Mouse (Mus musculus) brown adipose tissue, adult 24 weeks (tissue): ENCODE data around the gene Ikzf1. TPM values are rescaled to one million over a fixed set of nuclear protein-coding genes. Genes with fewer than 3 reads are reported as not detected.

Source experiments
- H3K27ac ChIP-seq: fragments of 200-500 bp; replicated peaks from 2 replicates; pipeline ENCODE4 v1.5.1; 2012; ENCODE audit warnings: low read depth, mild to moderate bottlenecking, low read length
- H3K4me1 ChIP-seq: fragments of 200-500 bp; 2 replicates; pipeline ENCODE4 v1.6.1; 2012; ENCODE audit warnings: low read length, mixed read lengths; ENCODE audit not compliant: control insufficient read depth, insufficient read depth, insufficient read length
- H3K4me3 ChIP-seq: fragments of 200-500 bp; 2 replicates; pipeline ENCODE4 v1.5.1; 2012; ENCODE audit warnings: low read depth, mild to moderate bottlenecking, low read length, moderate library complexity; ENCODE audit not compliant: insufficient read depth
- polyA plus RNA-seq: library from polyadenylated mRNA; stranded (reverse); fragments of >200 nt; gene quantifications from 2 replicates; pipeline ENCODE4 v1.2.4, GENCODE M21; 2012; ENCODE audit not compliant: missing spikeins, insufficient read depth, insufficient read length

Gene Ikzf1
- 1.3 and 1.4 TPM in 2 replicates for polyA plus RNA-seq

DNA sequence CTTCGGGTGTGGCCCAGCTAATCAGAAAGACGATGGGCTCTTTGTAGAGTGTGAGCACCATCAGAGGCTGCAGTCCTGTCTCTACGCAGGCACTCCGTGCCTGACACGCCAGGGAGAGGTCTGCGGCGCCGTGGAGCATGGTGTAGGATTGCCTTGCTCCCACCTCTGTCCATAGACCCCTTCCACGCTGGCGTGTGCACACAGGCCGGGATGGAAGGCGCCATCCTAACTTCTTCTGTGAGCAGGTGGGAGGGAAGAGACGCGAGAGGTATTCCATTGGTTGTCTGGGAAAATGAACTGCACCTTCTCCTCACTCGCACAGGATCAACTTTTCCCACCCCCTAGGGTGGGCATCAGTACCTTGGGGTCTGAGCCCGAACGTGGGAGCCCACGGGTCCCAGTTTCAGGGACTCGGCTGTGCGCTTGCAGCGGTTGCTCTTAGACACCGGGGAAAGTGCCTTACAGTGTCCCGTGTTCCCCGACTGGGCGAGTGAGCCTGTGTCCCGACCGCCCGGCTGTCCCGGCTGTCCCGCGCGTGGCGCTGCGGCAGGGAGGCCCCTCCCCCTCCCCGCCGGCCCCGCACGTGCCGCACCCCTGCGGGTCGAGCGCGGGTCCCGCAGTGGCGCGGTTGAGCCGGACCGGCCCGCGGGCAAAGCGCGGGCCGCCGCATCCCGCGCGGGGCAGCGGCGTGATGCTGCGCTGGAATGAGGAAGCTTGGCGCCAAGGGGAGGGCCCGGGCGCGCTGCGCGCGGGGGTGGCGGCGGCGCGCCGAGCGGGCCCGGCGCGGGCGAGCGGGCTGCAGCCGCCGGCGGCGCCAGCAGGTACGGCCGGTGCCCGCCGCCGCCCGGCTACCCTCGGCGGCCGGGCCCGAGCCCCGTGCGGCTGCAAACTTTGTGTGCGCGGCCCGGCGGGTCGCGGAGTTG, at the start of gene Ikzf1:
Ikzf1 (plus strand) TSS at position 74 of the 923 bp plus-strand sequence.
- peak within 1 kb of the TSS; percentile 65 for H3K4me3 ChIP-seq
- H3K27ac ChIP-seq = peak within 1 kb of the TSS; percentile 24; the same call in 1 of the 2 replicates
- no peaks in the 10 kb centered on the region for H3K4me1 ChIP-seq

- Histone ChIP-seq H3K4me3 (no peak overlapping the region), H3K27ac (no peak overlapping the region), H3K4me1 (no peaks in the 10 kb centered on the region)
Observed at GRCm38 (mm10) chr11:11644303-11644702, 40.5 kb upstream of the Ikzf1 start.

DNA sequence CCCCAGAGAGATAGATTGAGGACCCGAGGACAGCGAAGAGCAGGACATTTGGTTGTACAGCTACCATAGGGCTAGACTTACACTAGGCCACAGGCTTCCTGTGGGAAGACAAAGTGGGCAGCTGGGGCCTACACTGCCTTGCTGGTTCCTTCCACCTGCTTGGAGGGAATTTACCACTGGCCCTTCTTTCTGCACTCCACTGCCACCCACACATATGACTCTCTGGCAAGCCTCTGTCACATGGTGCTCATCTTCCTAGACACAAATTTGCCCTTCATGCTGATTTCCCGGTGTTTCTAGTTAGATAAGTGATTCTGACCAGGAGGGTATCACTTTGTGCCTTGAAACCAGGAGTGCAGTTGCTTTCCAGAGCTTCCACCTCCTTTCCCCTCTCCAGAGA, 28.4 kb upstream of the Ikzf1 start:
- Histone ChIP-seq H3K27ac (no peak overlapping the region), H3K4me3 (no peak overlapping the region), H3K4me1 (no peaks in the 10 kb centered on the region)

DNA sequence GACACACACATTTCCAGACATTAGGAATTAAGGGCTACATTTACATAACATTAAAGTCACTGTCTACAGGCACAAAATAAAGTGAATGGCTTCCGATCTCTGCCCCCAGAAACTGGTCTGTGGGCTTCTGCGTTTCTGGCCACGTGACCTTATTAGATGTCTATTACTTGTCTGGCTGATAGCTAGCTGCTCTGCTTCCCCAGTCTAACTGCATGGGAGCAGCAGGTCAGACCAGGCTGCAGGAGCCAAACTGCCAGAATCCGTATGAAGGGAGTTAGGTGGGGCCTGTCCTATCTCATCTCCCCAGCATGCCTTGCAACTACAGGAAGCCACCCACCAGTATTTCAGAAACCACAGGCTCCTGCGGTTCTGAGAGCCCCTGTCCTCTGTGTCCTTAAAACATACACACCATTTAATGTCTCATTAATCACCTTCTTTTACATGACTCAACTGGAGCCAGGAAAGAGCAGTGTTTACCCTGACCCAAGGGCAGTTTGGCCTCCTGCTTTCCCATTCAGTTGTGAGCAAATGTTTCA, 27.7 kb upstream of the Ikzf1 start:
- Histone ChIP-seq H3K4me1 (no peaks in the 10 kb centered on the region), H3K4me3 (no peak overlapping the region), H3K27ac (no peak overlapping the region)

DNA sequence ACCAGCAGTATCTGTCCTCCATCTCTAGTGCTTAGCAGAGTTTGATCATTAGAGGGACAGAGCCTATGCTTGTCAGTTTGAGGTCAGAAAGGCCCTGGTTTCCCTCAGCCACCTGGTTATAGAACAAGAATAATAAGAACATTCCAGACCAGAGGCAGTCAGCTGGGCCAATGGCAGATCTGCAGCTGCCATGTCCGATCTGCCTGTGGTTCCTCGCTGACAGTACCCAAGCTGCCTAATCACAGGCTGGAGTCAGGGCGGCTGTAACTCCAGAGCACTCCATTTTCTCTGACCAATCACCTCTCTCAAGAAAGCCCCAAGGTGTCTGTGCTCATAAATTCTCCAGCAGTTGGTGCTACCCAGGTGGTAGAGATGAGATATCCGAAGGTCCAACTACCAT, 27.2 kb upstream of the Ikzf1 start:
- no peak overlapping the region for H3K4me3 ChIP-seq
- no peaks in the 10 kb centered on the region for H3K4me1 ChIP-seq
- no peak overlapping the region for H3K27ac ChIP-seq

GRCm38 (mm10) chr11:11658834-11659233, 26.0 kb upstream of the Ikzf1 start:
- H3K4me3 ChIP-seq = no peak overlapping the region
- no peaks in the 10 kb centered on the region for H3K4me1 ChIP-seq
- H3K27ac ChIP-seq = no peak overlapping the region

DNA sequence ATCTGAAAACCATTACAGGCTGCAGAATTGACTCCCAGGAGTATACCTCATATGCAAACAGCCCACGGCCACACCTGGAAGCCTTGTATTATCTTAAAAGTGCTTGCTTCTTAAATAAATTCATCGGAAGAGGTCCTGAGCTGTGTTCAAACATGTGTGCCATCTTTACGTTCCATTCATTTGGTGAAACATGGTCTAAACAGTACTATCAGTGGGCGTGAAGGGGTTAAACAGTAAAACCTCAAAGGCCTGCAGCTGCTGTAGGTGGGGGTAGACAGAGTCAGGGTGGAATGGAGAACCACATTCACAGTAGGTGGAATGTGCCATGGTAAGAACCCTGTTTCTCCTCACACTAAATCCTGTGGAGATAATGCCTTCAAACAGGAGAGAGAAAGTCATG, 24.2 kb upstream of the Ikzf1 start:
- Histone ChIP-seq H3K4me1 (no peaks in the 10 kb centered on the region), H3K4me3 (no peak overlapping the region), H3K27ac (no peak overlapping the region)

DNA sequence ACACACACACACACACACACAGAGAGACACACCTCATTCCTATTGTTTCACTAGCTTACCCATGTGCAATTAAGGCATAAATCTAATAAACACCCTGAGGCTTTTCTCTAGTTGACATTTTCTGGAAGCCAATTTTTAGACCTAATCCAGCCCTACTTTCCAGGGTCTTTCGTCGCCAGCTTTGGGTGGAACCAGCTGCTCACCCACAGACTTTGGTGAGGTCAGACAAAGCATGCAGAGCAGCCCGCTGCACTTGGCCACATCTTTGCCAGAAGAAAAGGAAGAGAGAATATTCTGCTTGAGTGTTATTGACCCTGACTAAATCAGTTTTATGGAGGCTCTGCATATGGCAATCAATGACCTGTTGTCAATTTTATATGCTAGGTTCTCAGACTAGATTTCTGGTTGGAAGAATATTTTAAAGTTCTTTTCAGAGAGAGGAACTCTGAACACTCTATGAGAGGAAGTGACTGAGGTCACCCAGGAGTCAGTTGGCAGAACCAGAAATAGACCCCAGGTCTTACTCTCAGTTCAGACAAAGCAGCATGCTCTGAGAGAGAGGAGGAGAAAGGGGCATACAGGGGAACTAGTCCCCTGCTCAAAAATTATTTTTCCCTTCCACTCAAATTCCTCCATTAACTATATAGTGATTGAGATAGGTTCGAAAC, 17.4 kb upstream of the Ikzf1 start:
- H3K4me3 ChIP-seq = no peak overlapping the region
- no peak overlapping the region for H3K27ac ChIP-seq
- H3K4me1 ChIP-seq = no peaks in the 10 kb centered on the region

DNA sequence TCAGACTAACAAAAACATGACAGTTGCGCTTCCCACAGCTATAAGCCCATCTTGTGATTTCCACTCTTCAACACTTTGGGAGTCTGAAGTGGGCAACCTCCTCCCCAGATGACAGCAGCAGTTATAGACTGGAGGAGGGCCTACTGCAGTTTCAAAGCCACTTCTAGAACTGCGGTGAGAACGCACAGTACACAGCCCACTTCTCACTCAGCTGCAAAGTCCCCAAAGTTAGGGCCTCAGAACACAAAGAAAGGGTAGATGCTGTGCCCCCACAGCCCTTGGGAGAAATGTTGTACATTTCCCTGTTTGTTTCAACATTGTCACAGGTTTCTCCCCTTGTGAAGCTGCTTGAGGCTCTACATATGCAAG, 16.9 kb upstream of the Ikzf1 start:
- no peaks in the 10 kb centered on the region for H3K4me1 ChIP-seq
- peak overlapping the region; percentile 33 for H3K27ac ChIP-seq
- H3K4me3 ChIP-seq = no peak overlapping the region

- no peak overlapping the region for H3K27ac ChIP-seq
- H3K4me1 ChIP-seq = no peaks in the 10 kb centered on the region
- no peak overlapping the region for H3K4me3 ChIP-seq
Observed at GRCm38 (mm10) chr11:11672974-11673373, 11.8 kb upstream of the Ikzf1 start.

- Histone ChIP-seq H3K4me1 (no peaks in the 10 kb centered on the region), H3K4me3 (no peak overlapping the region), H3K27ac (no peak overlapping the region)
Observed at GRCm38 (mm10) chr11:11675063-11675462, 9.7 kb upstream of the Ikzf1 start.

- no peak overlapping the region for H3K4me3 ChIP-seq
- H3K27ac ChIP-seq = no peak overlapping the region
- no peaks in the 10 kb centered on the region for H3K4me1 ChIP-seq
Observed at GRCm38 (mm10) chr11:11676068-11676741, 8.6 kb upstream of the Ikzf1 start.

DNA sequence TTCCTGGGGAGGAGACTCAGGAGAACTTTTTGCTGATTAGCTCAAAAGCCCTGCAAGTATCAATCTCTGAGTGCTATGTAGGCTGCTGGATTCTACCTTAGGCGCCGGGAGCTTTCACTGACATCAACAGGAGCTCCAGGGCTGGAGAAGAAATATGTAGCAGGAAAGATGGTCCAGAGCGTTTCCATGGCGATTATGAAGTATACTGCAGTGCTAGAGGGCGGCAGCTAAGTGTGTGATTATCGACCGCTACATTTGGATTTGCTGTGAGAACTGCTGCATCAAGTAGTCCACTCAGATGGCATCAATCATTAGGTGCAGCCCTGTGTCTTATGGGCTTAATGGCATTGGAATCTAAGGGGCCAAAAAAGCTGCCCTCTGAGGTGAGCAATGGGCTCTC, 7.6 kb upstream of the Ikzf1 start:
- H3K27ac ChIP-seq = no peak overlapping the region
- H3K4me1 ChIP-seq = no peaks in the 10 kb centered on the region
- no peak overlapping the region for H3K4me3 ChIP-seq

GRCm38 (mm10) chr11:11678972-11679371, 5.8 kb upstream of the Ikzf1 start:
- no peak overlapping the region for H3K27ac ChIP-seq
- no peak overlapping the region for H3K4me3 ChIP-seq
- H3K4me1 ChIP-seq = no peaks in the 10 kb centered on the region
